Mouse (Mus musculus): ENCODE measurements around the gene Cxadr. TPM values are rescaled to one million over a fixed set of nuclear protein-coding genes. Genes with fewer than 3 reads are reported as not detected.

Gene Cxadr
- total and polyA plus RNA-seq, 2 experiments from 2014 or later = 133 to 272 TPM

DNA sequence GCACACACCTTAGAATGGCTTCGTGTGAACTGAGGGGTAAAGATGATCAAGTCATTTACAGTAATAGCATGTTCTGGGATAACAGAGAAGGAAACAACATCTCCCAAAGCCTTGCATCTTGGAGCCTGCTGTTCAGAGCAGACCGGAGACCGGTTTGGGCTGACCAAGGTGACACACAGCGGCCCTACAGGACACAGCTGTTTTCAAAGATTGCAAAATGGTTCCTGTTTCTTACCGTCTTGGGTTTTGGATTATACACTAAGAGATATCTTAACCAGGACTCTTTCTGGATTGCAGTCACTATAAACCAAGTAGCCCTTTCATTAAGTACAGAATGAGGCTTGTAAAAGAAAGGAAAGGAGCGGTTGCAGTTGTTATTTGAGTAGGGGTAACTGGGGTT lies 97.4 kb downstream of the Cxadr start:
- no peaks in the 10 kb centered on the region for H3K27me3 ChIP-seq (ENCODE audit: insufficient read depth, low read length)
- H3K4me2 ChIP-seq (ENCODE audit: low read depth, low read length) = no peak overlapping the region
- no peaks in the 10 kb centered on the region for H3K9me3 ChIP-seq (ENCODE audit: low read length)
- H3K36me3 ChIP-seq (ENCODE audit: insufficient read depth, low read length) = no peaks in the 10 kb centered on the region
- 95% methylated on average over 6 of the region's 6 CpGs for WGBS
- no peaks in the 10 kb centered on the region for H3K4me1 ChIP-seq (ENCODE audit: insufficient read depth, low read length)
- no peak overlapping the region for H3K4me3 ChIP-seq (ENCODE audit: low read length)
- no peak for TF ChIP-seq CTCF (IDR thresholded peaks at IDR 0.05; ENCODE audit: low read depth)
- no peak overlapping the region for H3K9ac ChIP-seq (replicated peaks; ENCODE audit: low read length)
- H3K27ac ChIP-seq = no peak overlapping the region
- DNase-seq (ENCODE audit: low spot score) (no peak), ATAC-seq (no peak)

DNA sequence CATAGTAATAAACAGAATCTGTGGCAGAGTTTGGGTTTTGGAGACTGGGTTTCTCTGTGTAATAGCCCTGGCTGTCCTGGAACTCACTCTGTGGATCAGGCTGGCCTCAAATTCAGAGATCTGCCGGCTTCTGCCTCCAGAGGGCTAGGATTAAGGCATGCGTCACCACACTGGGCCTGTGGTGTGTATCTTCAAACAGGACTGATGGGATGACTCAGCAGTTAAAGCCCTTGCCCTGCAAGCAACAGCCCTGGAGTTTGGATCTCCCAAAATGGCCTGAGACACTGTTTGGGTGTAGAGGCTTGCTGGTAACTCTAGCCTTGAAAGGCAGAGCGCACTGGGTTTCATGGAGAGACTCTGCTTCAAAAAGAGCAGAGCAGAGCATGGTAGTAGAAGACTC lies 98.1 kb downstream of the Cxadr start:
- TF ChIP-seq CTCF (IDR thresholded peaks at IDR 0.05; ENCODE audit: low read depth) = no peak
- H3K4me2 ChIP-seq (ENCODE audit: low read depth, low read length) = no peak overlapping the region
- no peak for ATAC-seq
- 87% methylated on average over 3 of the region's 3 CpGs for WGBS
- no peaks in the 10 kb centered on the region for H3K4me1 ChIP-seq (ENCODE audit: insufficient read depth, low read length)
- H3K36me3 ChIP-seq (ENCODE audit: insufficient read depth, low read length) = no peaks in the 10 kb centered on the region
- H3K27ac ChIP-seq = no peak overlapping the region
- H3K4me3 ChIP-seq (ENCODE audit: low read length) = no peak overlapping the region
- no peaks in the 10 kb centered on the region for H3K9me3 ChIP-seq (ENCODE audit: low read length)
- H3K27me3 ChIP-seq (ENCODE audit: insufficient read depth, low read length) = no peaks in the 10 kb centered on the region
- H3K9ac ChIP-seq (replicated peaks; ENCODE audit: low read length) = no peak overlapping the region
- DNase-seq (ENCODE audit: low spot score) = no peak

DNA sequence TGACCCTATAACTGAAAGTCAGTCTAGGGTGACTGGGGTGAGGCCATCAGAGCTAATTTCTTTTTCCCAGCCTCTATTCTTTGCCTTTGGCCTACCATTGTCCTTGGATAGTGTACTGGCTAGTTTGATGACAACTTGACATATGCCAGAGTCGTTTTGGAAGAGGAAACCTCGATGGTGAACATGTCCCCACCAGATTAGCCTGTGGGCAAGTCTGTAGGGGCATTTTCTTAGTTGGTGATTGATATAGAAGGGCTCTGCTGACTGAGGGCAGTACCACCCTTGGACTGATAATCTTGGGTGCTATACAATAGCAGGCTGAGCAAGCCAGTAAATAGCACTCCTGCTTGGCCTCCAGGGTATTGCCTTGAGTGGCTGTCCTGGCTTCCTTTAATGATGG lies 101.0 kb downstream of the Cxadr start:
- H3K9ac ChIP-seq (replicated peaks; ENCODE audit: low read length) = no peak overlapping the region
- H3K9me3 ChIP-seq (ENCODE audit: low read length) = no peaks in the 10 kb centered on the region
- ATAC-seq = no peak
- TF ChIP-seq CTCF (IDR thresholded peaks at IDR 0.05; ENCODE audit: low read depth) = no peak
- H3K27ac ChIP-seq = no peak overlapping the region
- no peaks in the 10 kb centered on the region for H3K4me1 ChIP-seq (ENCODE audit: insufficient read depth, low read length)
- H3K36me3 ChIP-seq (ENCODE audit: insufficient read depth, low read length) = no peaks in the 10 kb centered on the region
- H3K4me3 ChIP-seq (ENCODE audit: low read length) = no peak overlapping the region
- H3K4me2 ChIP-seq (ENCODE audit: low read depth, low read length) = no peak overlapping the region
- WGBS = 57% methylated on average over 2 of the region's 2 CpGs
- H3K27me3 ChIP-seq (ENCODE audit: insufficient read depth, low read length) = no peaks in the 10 kb centered on the region
- no peak for DNase-seq (ENCODE audit: low spot score)

DNA sequence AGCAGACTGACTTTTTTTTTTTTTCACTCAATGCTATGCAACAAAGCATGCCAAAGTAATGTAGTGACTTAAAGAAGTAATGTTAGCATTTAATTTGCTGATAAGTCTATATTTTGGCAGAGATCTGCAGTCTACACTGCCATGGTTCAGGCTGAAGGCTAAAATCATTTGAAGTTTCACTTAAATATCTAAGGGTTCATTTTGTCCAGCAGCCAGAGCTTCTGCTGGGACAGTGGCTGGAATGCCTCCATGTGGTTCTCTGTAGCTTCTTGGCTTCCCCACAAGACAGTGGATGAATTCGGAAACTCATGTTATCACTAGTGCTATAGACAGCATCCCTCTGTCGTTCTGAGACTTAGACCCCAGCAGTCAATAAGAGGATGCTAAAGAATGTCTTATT lies 105.4 kb downstream of the Cxadr start:
- no peak overlapping the region for H3K4me3 ChIP-seq (ENCODE audit: low read length)
- H3K4me1 ChIP-seq (ENCODE audit: insufficient read depth, low read length) = no peaks in the 10 kb centered on the region
- no peak overlapping the region for H3K4me2 ChIP-seq (ENCODE audit: low read depth, low read length)
- WGBS = 72% methylated on average over 2 of the region's 2 CpGs
- no peaks in the 10 kb centered on the region for H3K9me3 ChIP-seq (ENCODE audit: low read length)
- no peaks in the 10 kb centered on the region for H3K27me3 ChIP-seq (ENCODE audit: insufficient read depth, low read length)
- no peak for TF ChIP-seq CTCF (IDR thresholded peaks at IDR 0.05; ENCODE audit: low read depth)
- DNase-seq (ENCODE audit: low spot score) (no peak), ATAC-seq (no peak)
- H3K9ac ChIP-seq (replicated peaks; ENCODE audit: low read length) = no peak overlapping the region
- H3K36me3 ChIP-seq (ENCODE audit: insufficient read depth, low read length) = no peaks in the 10 kb centered on the region
- H3K27ac ChIP-seq = no peak overlapping the region

DNA sequence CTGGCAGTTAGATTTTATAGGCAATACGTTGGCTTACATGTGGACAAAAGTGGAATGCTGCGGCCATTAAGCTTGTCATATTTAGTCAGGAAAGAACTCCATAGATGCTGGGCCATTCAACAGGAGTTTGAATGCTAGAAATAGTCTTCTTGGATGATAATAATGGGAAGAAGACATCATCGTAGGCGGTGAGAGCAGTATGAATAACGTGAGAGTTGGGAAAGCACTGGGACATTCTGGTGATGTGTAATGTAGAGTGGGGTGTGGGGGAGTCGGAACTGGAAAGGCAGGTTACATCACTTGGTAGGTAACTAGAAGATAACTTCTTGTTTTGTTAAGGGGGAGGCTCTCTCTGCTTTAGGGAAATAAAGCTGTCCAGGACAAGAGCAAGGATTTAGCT lies 106.6 kb downstream of the Cxadr start:
- no peaks in the 10 kb centered on the region for H3K9me3 ChIP-seq (ENCODE audit: low read length)
- ATAC-seq = no peak
- no peak overlapping the region for H3K4me3 ChIP-seq (ENCODE audit: low read length)
- DNase-seq (ENCODE audit: low spot score) = no peak
- H3K27me3 ChIP-seq (ENCODE audit: insufficient read depth, low read length) = no peaks in the 10 kb centered on the region
- WGBS = 95% methylated on average over 6 of the region's 6 CpGs
- H3K36me3 ChIP-seq (ENCODE audit: insufficient read depth, low read length) = no peaks in the 10 kb centered on the region
- no peak overlapping the region for H3K4me2 ChIP-seq (ENCODE audit: low read depth, low read length)
- no peaks in the 10 kb centered on the region for H3K4me1 ChIP-seq (ENCODE audit: insufficient read depth, low read length)
- no peak for TF ChIP-seq CTCF (IDR thresholded peaks at IDR 0.05; ENCODE audit: low read depth)
- H3K9ac ChIP-seq (replicated peaks; ENCODE audit: low read length) = no peak overlapping the region
- no peak overlapping the region for H3K27ac ChIP-seq

Other genes with a start within 250 kb of the Cxadr start
- gene Btg3, start 75.7 kb downstream of the Cxadr start, total RNA-seq (2014; rRNA removed) = 7.9 and 8.1 TPM in 2 replicates
- 23.2 and 26.7 TPM in 2 replicates for gene Btg3, start 75.7 kb downstream of the Cxadr start, polyA plus RNA-seq (2015; fragmentation: Nextera tagmentation; extraction: Ambion mirVana)

Measured in hindbrain, postnatal 0 days (tissue).